Mouse (Mus musculus) frontal cortex, postnatal 36 days (tissue): ENCODE results near the gene Olfr763.
"Not testable (repeated sequence)": the region's sequence is repeated elsewhere in the genome, so short reads cannot be mapped to it uniquely, and the experiment has no call there.

Experiments used
- DNase-seq, 2 experiments: peaks; one replicate each; pipeline ENCODE4 v3.0.0; 2022; ENCODE audit warnings: low spot score in 2 of 2

Gene Olfr763

DNA sequence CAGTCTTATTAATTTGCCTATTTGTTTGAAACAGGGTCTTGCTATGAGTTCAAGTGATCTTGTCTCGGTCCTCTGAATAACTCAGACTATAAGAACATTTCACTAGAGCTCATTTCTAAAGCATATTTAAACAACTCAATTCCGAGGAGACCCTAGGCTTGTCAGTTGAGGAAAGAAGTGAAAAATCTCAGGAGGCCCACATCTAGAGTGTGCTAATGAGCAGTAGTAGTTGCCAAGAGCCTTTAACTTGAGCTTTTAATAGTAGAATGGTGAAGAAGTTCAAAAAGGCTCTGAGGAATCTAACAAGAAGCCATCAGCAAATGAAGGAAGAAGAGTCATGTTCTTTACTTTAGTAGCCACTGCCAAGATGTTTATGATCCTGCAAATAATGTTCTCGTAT lies 29.2 kb downstream of the Olfr763 start, which contains the start of gene Olfr764-ps1:
Gene Olfr764-ps1 (minus strand): TSS at position 101 of the 400 bp plus-strand sequence.
- DNase-seq: no peak

DNA sequence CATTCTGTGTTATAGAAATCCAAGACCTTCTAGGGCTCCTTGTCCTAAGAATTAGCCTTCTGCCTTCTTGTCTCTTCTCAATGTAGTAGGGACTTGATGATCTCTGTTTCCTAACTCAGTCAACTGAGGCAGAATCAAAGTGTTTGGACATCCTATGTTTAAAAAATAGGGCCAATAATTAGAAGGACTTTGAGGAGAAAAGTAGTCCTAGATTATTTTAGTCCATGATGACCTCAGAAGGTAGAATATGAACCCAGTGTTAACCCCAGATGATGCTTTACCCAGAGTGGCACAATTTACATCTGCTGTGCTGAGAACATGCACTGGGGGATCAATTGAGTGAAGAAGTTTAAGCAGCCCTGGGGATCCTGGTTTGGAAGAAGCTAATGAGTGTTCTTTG lies 39.3 kb downstream of the Olfr763 start, which contains the start of gene Olfr765:
Gene Olfr765 (minus strand): TSS at position 101 of the 400 bp plus-strand sequence.
- DNase-seq: not testable (repeated sequence)
